Mouse (Mus musculus) forebrain, embryonic 11.5 days (tissue): Measurements from ENCODE around the gene Csrnp3. TPM values are rescaled to one million over a fixed set of nuclear protein-coding genes. Genes with fewer than 3 reads are reported as not detected.
A peak's percentile ranks its signal among the peaks of the same experiment; 100 is the strongest.

Source experiments
- ATAC-seq: fragments of 200-750 bp; cut with Nextera tagmentation; replicated peaks from 2 replicates; pipeline ENCODE4 v1.8.0; 2017; ENCODE audit warnings: moderate TSS enrichment; ENCODE audit not compliant: low FRiP score
- DNase-seq: peaks from one replicate; pipeline ENCODE4 v3.0.0-alpha.2; 2017; ENCODE audit warnings: low spot score
- H3K27ac ChIP-seq: fragments of 300-500 bp; sonication (generic); 2 replicates; pipeline ENCODE4 v1.5.1; 2014; ENCODE audit warnings: low read depth, low read length
- H3K27me3 ChIP-seq: fragments of 300-500 bp; sonication (generic); 2 replicates; pipeline ENCODE4 v1.6.1; 2014; ENCODE audit warnings: mild to moderate bottlenecking, low read length, mixed read lengths; ENCODE audit not compliant: control insufficient read depth, insufficient read depth
- H3K36me3 ChIP-seq: fragments of 300-500 bp; sonication (generic); 2 replicates; pipeline ENCODE4 v1.6.1; 2014; ENCODE audit warnings: mild to moderate bottlenecking, low read length, moderate library complexity, mixed read lengths; ENCODE audit not compliant: control insufficient read depth, insufficient read depth
- H3K4me1 ChIP-seq: fragments of 300-500 bp; sonication (generic); replicated peaks from 2 replicates; pipeline ENCODE4 v1.6.1; 2014; ENCODE audit warnings: low read length, mixed read lengths; ENCODE audit not compliant: control insufficient read depth, insufficient read depth
- H3K4me2 ChIP-seq: fragments of 300-500 bp; sonication (generic); 2 replicates; pipeline ENCODE4 v1.6.1; 2014; ENCODE audit warnings: low read depth, mild to moderate bottlenecking, low read length, moderate library complexity, mixed read lengths; ENCODE audit not compliant: severe bottlenecking
- H3K4me3 ChIP-seq: fragments of 300-500 bp; sonication (generic); 2 replicates; pipeline ENCODE4 v1.5.1; 2014; ENCODE audit warnings: low read depth, low read length
- H3K9ac ChIP-seq: fragments of 300-500 bp; sonication (generic); 2 replicates; pipeline ENCODE4 v1.6.1; 2014; ENCODE audit warnings: low read length
- H3K9me3 ChIP-seq: fragments of 300-500 bp; sonication (generic); 2 replicates; pipeline ENCODE4 v1.6.1; 2016; ENCODE audit warnings: low read length, mixed read lengths; ENCODE audit not compliant: control insufficient read depth
- WGBS: fragments of 180-500 bp; shearing (Covaris S2); extraction: QIAGEN DNeasy Blood & Tissue Kit; methylation state at CpG from one replicate; pipeline ENCODE4 v1.1.7; 2014; 5-methylcytosine and 5-hydroxymethylcytosine counted together
- polyA plus RNA-seq: library from polyadenylated mRNA; unstranded; fragments of >200 nt; fragmentation: Nextera tagmentation; extraction: Ambion mirVana; gene quantifications from 2 replicates; pipeline ENCODE4 v1.2.1, GENCODE M21; 2014

The Csrnp3 gene
- polyA plus RNA-seq, 1 experiment from 2014 or later: 13.4 TPM

- DNase-seq (no peak), ATAC-seq (peak; percentile 84)
- no peak overlapping the region for H3K27ac ChIP-seq
- 5% methylated on average over 5 of the region's 5 CpGs for WGBS
- no peaks in the 10 kb centered on the region; the same call in 1 of the 2 replicates for H3K4me1 ChIP-seq
- H3K9me3 ChIP-seq: no peaks in the 10 kb centered on the region
- no peak overlapping the region for H3K4me2 ChIP-seq
- H3K9ac ChIP-seq: no peak overlapping the region
- H3K36me3 ChIP-seq: no peaks in the 10 kb centered on the region
- no peak overlapping the region for H3K4me3 ChIP-seq
- peaks cover under 1% of the 10 kb centered on the region; the same call in 1 of the 2 replicates for H3K27me3 ChIP-seq
Observed at GRCm38 (mm10) chr2:66028812-66029211, 183.2 kb downstream of the Csrnp3 start.

- ATAC-seq (no peak), DNase-seq (no peak)
- Histone ChIP-seq H3K4me2 (no peak overlapping the region), H3K4me3 (no peak overlapping the region), H3K36me3 (no peaks in the 10 kb centered on the region), H3K9me3 (no peaks in the 10 kb centered on the region), H3K4me1 (no peaks in the 10 kb centered on the region), H3K27me3 (peaks cover 18% of the 10 kb centered on the region; the same call in 1 of the 2 replicates), H3K9ac (no peak overlapping the region), H3K27ac (no peak overlapping the region)
- 83% methylated on average over 9 of the region's 9 CpGs for WGBS
Observed at GRCm38 (mm10) chr2:66034907-66035679, 189.5 kb downstream of the Csrnp3 start.

- Histone ChIP-seq H3K9me3 (no peaks in the 10 kb centered on the region), H3K9ac (no peak overlapping the region), H3K27me3 (peaks cover 26% of the 10 kb centered on the region), H3K4me1 (peaks cover 4% of the 10 kb centered on the region), H3K4me3 (no peak overlapping the region), H3K36me3 (no peaks in the 10 kb centered on the region), H3K27ac (no peak overlapping the region), H3K4me2 (no peak overlapping the region)
- ATAC-seq: no peak
- no peak for DNase-seq
Observed at GRCm38 (mm10) chr2:66040611-66041010, 195.0 kb downstream of the Csrnp3 start.

- Histone ChIP-seq H3K27me3 (peaks cover 26% of the 10 kb centered on the region), H3K4me3 (no peak overlapping the region), H3K4me1 (peaks cover 4% of the 10 kb centered on the region), H3K9me3 (no peaks in the 10 kb centered on the region), H3K9ac (no peak overlapping the region), H3K27ac (peak overlapping the region; percentile 65; the same call in 1 of the 2 replicates), H3K36me3 (no peaks in the 10 kb centered on the region), H3K4me2 (no peak overlapping the region)
- ATAC-seq (peak; percentile 60), DNase-seq (peak; percentile 49)
- WGBS: 50% methylated on average over 21 of the region's 21 CpGs
Observed at GRCm38 (mm10) chr2:66041203-66041916, 195.8 kb downstream of the Csrnp3 start.

GRCm38 (mm10) chr2:66041917-66042419 lies 196.4 kb downstream of the Csrnp3 start:
- Histone ChIP-seq H3K4me3 (no peak overlapping the region), H3K27ac (peak overlapping the region; percentile 65; the same call in 1 of the 2 replicates), H3K4me1 (peaks cover 4% of the 10 kb centered on the region), H3K27me3 (peaks cover 26% of the 10 kb centered on the region), H3K36me3 (no peaks in the 10 kb centered on the region), H3K9me3 (no peaks in the 10 kb centered on the region), H3K9ac (no peak overlapping the region), H3K4me2 (no peak overlapping the region)
- 51% methylated on average over 9 of the region's 9 CpGs for WGBS
- DNase-seq: peak; percentile 76
- ATAC-seq: peak; percentile 86

- Histone ChIP-seq H3K4me3 (no peak overlapping the region), H3K4me1 (peaks cover 4% of the 10 kb centered on the region), H3K4me2 (no peak overlapping the region), H3K27ac (peak overlapping the region; percentile 39; the same call in 1 of the 2 replicates), H3K9me3 (no peaks in the 10 kb centered on the region), H3K9ac (peak overlapping the region; percentile 4; the same call in 1 of the 2 replicates), H3K27me3 (peaks cover 15% of the 10 kb centered on the region), H3K36me3 (no peaks in the 10 kb centered on the region)
- ATAC-seq: peak; percentile 77
- DNase-seq: peak; percentile 76
- 39% methylated on average over 17 of the region's 17 CpGs for WGBS
Observed at GRCm38 (mm10) chr2:66043441-66044404, 198.2 kb downstream of the Csrnp3 start.

- DNase-seq (no peak), ATAC-seq (no peak)
- H3K36me3 ChIP-seq: no peaks in the 10 kb centered on the region
- no peak overlapping the region for H3K4me2 ChIP-seq
- H3K4me3 ChIP-seq: no peak overlapping the region
- H3K27ac ChIP-seq: peak overlapping the region; percentile 4; the same call in 1 of the 2 replicates
- H3K9ac ChIP-seq: peak overlapping the region; percentile 4; the same call in 1 of the 2 replicates
- H3K4me1 ChIP-seq: peaks cover 4% of the 10 kb centered on the region
- H3K9me3 ChIP-seq: no peaks in the 10 kb centered on the region
- H3K27me3 ChIP-seq: peaks cover 11% of the 10 kb centered on the region
- WGBS: 92% methylated on average over 12 of the region's 12 CpGs
Observed at GRCm38 (mm10) chr2:66044405-66045089, 199.0 kb downstream of the Csrnp3 start.
